Mouse (Mus musculus): ENCODE data around the gene Spats2. TPM values are rescaled to one million over a fixed set of nuclear protein-coding genes. Genes with fewer than 3 reads are reported as not detected.
"Not testable (repeated sequence)": the region's sequence is repeated elsewhere in the genome, so short reads cannot be mapped to it uniquely, and the experiment has no call there.

Spats2 gene
- polyA plus RNA-seq, 1 experiment from 2014 or later, result 34.2 TPM

GRCm38 (mm10) chr15:99248972-99249371 is 123.3 kb downstream of the Spats2 start:
- Histone ChIP-seq H3K27me3 (ENCODE audit: control insufficient read depth, insufficient read depth, low read length) (no peaks in the 10 kb centered on the region), H3K4me1 (ENCODE audit: control insufficient read depth, insufficient read depth, low read length) (no peaks in the 10 kb centered on the region), H3K4me2 (replicated peaks; ENCODE audit: low read depth, low read length) (no peak overlapping the region), H3K4me3 (ENCODE audit: low read depth, low read length) (no peak overlapping the region), H3K9ac (replicated peaks; ENCODE audit: low read depth, low read length) (no peak overlapping the region), H3K9me3 (ENCODE audit: control insufficient read depth, low read depth, low read length) (no peaks in the 10 kb centered on the region), H3K27ac (ENCODE audit: low read length) (no peak overlapping the region), H3K36me3 (ENCODE audit: control insufficient read depth, insufficient read depth, low read length) (peaks cover 37% of the 10 kb centered on the region)
- 64% methylated on average over 9 of the region's 9 CpGs for WGBS
- no peak for ATAC-seq (ENCODE audit: insufficient number of reproducible peaks, insufficient read depth, low FRiP score, low read depth)

GRCm38 (mm10) chr15:99249938-99250337 is 124.2 kb downstream of the Spats2 start:
- no peak overlapping the region for H3K9ac ChIP-seq (replicated peaks; ENCODE audit: low read depth, low read length)
- ATAC-seq (ENCODE audit: insufficient number of reproducible peaks, insufficient read depth, low FRiP score, low read depth), result no peak
- no peaks in the 10 kb centered on the region for H3K27me3 ChIP-seq (ENCODE audit: control insufficient read depth, insufficient read depth, low read length)
- H3K9me3 ChIP-seq (ENCODE audit: control insufficient read depth, low read depth, low read length), result no peaks in the 10 kb centered on the region
- no peaks in the 10 kb centered on the region for H3K4me1 ChIP-seq (ENCODE audit: control insufficient read depth, insufficient read depth, low read length)
- WGBS, result 91% methylated on average over 11 of the region's 11 CpGs
- H3K36me3 ChIP-seq (ENCODE audit: control insufficient read depth, insufficient read depth, low read length), result peaks cover 28% of the 10 kb centered on the region
- H3K4me3 ChIP-seq (ENCODE audit: low read depth, low read length), result no peak overlapping the region
- no peak overlapping the region for H3K27ac ChIP-seq (ENCODE audit: low read length)
- no peak overlapping the region for H3K4me2 ChIP-seq (replicated peaks; ENCODE audit: low read depth, low read length)

GRCm38 (mm10) chr15:99251111-99251510 is 125.4 kb downstream of the Spats2 start:
- not testable (repeated sequence) for H3K4me1 ChIP-seq (ENCODE audit: control insufficient read depth, insufficient read depth, low read length); H3K27me3 ChIP-seq (ENCODE audit: control insufficient read depth, insufficient read depth, low read length); H3K9me3 ChIP-seq (ENCODE audit: control insufficient read depth, low read depth, low read length); H3K27ac ChIP-seq (ENCODE audit: low read length)
- peak overlapping the region; percentile 58 for H3K4me2 ChIP-seq (replicated peaks; ENCODE audit: low read depth, low read length)
- peaks cover 21% of the 10 kb centered on the region for H3K36me3 ChIP-seq (ENCODE audit: control insufficient read depth, insufficient read depth, low read length)
- ATAC-seq (ENCODE audit: insufficient number of reproducible peaks, insufficient read depth, low FRiP score, low read depth), result 0 out of 2 replicates have a peak, but pooled peaks have one; percentile 1
- WGBS, result under 1% methylated on average over 14 of the region's 15 CpGs
- peak overlapping the region; percentile 25; the same call in 1 of the 2 replicates for H3K9ac ChIP-seq (replicated peaks; ENCODE audit: low read depth, low read length)
- peak overlapping the region; percentile 59 for H3K4me3 ChIP-seq (ENCODE audit: low read depth, low read length)

- WGBS, result 0% methylated on average over 52 of the region's 52 CpGs
- peak within 1 kb of the TSS; percentile 48 for H3K9ac ChIP-seq (replicated peaks; ENCODE audit: low read depth, low read length)
- H3K27me3 ChIP-seq (ENCODE audit: control insufficient read depth, insufficient read depth, low read length), result no peaks in the 10 kb centered on the region
- no peaks in the 10 kb centered on the region for H3K4me1 ChIP-seq (ENCODE audit: control insufficient read depth, insufficient read depth, low read length)
- peak within 1 kb of the TSS; percentile 59 for H3K4me3 ChIP-seq (ENCODE audit: low read depth, low read length)
- H3K9me3 ChIP-seq (ENCODE audit: control insufficient read depth, low read depth, low read length), result no peaks in the 10 kb centered on the region
- H3K27ac ChIP-seq (ENCODE audit: low read length), result peak within 1 kb of the TSS; percentile 99
- peaks cover 15% of the 10 kb centered on the region; the same call in 1 of the 2 replicates for H3K36me3 ChIP-seq (ENCODE audit: control insufficient read depth, insufficient read depth, low read length)
- peak within 1 kb of the TSS; percentile 87 for H3K4me2 ChIP-seq (replicated peaks; ENCODE audit: low read depth, low read length)
- peak; percentile 92 for ATAC-seq (ENCODE audit: insufficient number of reproducible peaks, insufficient read depth, low FRiP score, low read depth)
Observed at GRCm38 (mm10) chr15:99251626-99252380, 126.1 kb downstream of the Spats2 start, which contains the start of gene Mcrs1. Gene Mcrs1, minus strand, starts transcription at chr15:99251961.

- H3K27ac ChIP-seq (ENCODE audit: low read length), result peak overlapping the region; percentile 99
- peak overlapping the region; percentile 87 for H3K4me2 ChIP-seq (replicated peaks; ENCODE audit: low read depth, low read length)
- no peaks in the 10 kb centered on the region for H3K9me3 ChIP-seq (ENCODE audit: control insufficient read depth, low read depth, low read length)
- ATAC-seq (ENCODE audit: insufficient number of reproducible peaks, insufficient read depth, low FRiP score, low read depth), result peak; percentile 54
- 3% methylated on average over 22 of the region's 22 CpGs for WGBS
- peak overlapping the region; percentile 59 for H3K4me3 ChIP-seq (ENCODE audit: low read depth, low read length)
- H3K27me3 ChIP-seq (ENCODE audit: control insufficient read depth, insufficient read depth, low read length), result no peaks in the 10 kb centered on the region
- peaks cover 9% of the 10 kb centered on the region; the same call in 1 of the 2 replicates for H3K36me3 ChIP-seq (ENCODE audit: control insufficient read depth, insufficient read depth, low read length)
- peak overlapping the region; percentile 43 for H3K9ac ChIP-seq (replicated peaks; ENCODE audit: low read depth, low read length)
- H3K4me1 ChIP-seq (ENCODE audit: control insufficient read depth, insufficient read depth, low read length), result no peaks in the 10 kb centered on the region
Observed at GRCm38 (mm10) chr15:99252381-99253174, 126.9 kb downstream of the Spats2 start.

GRCm38 (mm10) chr15:99253175-99253479 is 127.4 kb downstream of the Spats2 start:
- not testable (repeated sequence) for H3K9ac ChIP-seq (replicated peaks; ENCODE audit: low read depth, low read length); H3K9me3 ChIP-seq (ENCODE audit: control insufficient read depth, low read depth, low read length); H3K4me1 ChIP-seq (ENCODE audit: control insufficient read depth, insufficient read depth, low read length); ATAC-seq (ENCODE audit: insufficient number of reproducible peaks, insufficient read depth, low FRiP score, low read depth); H3K36me3 ChIP-seq (ENCODE audit: control insufficient read depth, insufficient read depth, low read length); H3K27me3 ChIP-seq (ENCODE audit: control insufficient read depth, insufficient read depth, low read length)
- peak overlapping the region; percentile 99; the same call in 1 of the 2 replicates for H3K27ac ChIP-seq (ENCODE audit: low read length)
- peak overlapping the region; percentile 87 for H3K4me2 ChIP-seq (replicated peaks; ENCODE audit: low read depth, low read length)
- WGBS, result 44% methylated on average over 2 of the region's 2 CpGs
- H3K4me3 ChIP-seq (ENCODE audit: low read depth, low read length), result peak overlapping the region; percentile 59; the same call in 1 of the 2 replicates

GRCm38 (mm10) chr15:99253772-99254171 is 128.1 kb downstream of the Spats2 start:
- 93% methylated on average over 6 of the region's 6 CpGs for WGBS
- H3K9ac ChIP-seq (replicated peaks; ENCODE audit: low read depth, low read length), result no peak overlapping the region
- H3K4me2 ChIP-seq (replicated peaks; ENCODE audit: low read depth, low read length), result no peak overlapping the region
- no peak overlapping the region for H3K4me3 ChIP-seq (ENCODE audit: low read depth, low read length)
- H3K4me1 ChIP-seq (ENCODE audit: control insufficient read depth, insufficient read depth, low read length), result no peaks in the 10 kb centered on the region
- H3K9me3 ChIP-seq (ENCODE audit: control insufficient read depth, low read depth, low read length), result no peaks in the 10 kb centered on the region
- no peak for ATAC-seq (ENCODE audit: insufficient number of reproducible peaks, insufficient read depth, low FRiP score, low read depth)
- H3K27ac ChIP-seq (ENCODE audit: low read length), result peak overlapping the region; percentile 40; the same call in 1 of the 2 replicates
- H3K36me3 ChIP-seq (ENCODE audit: control insufficient read depth, insufficient read depth, low read length), result no peaks in the 10 kb centered on the region
- no peaks in the 10 kb centered on the region for H3K27me3 ChIP-seq (ENCODE audit: control insufficient read depth, insufficient read depth, low read length)

- H3K27ac ChIP-seq (ENCODE audit: low read length), result no peak overlapping the region
- 85% methylated on average over 2 of the region's 2 CpGs for WGBS
- ATAC-seq (ENCODE audit: insufficient number of reproducible peaks, insufficient read depth, low FRiP score, low read depth), result no peak
Observed at GRCm38 (mm10) chr15:99254477-99255005, 128.8 kb downstream of the Spats2 start.

More at GRCm38 (mm10) chr15:99254477-99255005, 128.8 kb downstream of the Spats2 start:
- H3K4me1 ChIP-seq (ENCODE audit: control insufficient read depth, insufficient read depth, low read length), result no peaks in the 10 kb centered on the region
- no peaks in the 10 kb centered on the region for H3K27me3 ChIP-seq (ENCODE audit: control insufficient read depth, insufficient read depth, low read length)
- H3K4me2 ChIP-seq (replicated peaks; ENCODE audit: low read depth, low read length), result no peak overlapping the region
- H3K9ac ChIP-seq (replicated peaks; ENCODE audit: low read depth, low read length), result no peak overlapping the region
- H3K36me3 ChIP-seq (ENCODE audit: control insufficient read depth, insufficient read depth, low read length), result no peaks in the 10 kb centered on the region
- no peaks in the 10 kb centered on the region for H3K9me3 ChIP-seq (ENCODE audit: control insufficient read depth, low read depth, low read length)
- no peak overlapping the region for H3K4me3 ChIP-seq (ENCODE audit: low read depth, low read length)

All from stomach, embryonic 14.5 days (tissue).